Mouse (Mus musculus) CH12.LX (cell line): Measurements from ENCODE around the gene Gpatch2. TPM values are rescaled to one million over a fixed set of nuclear protein-coding genes. Genes with fewer than 3 reads are reported as not detected.

Experiments
- DNase-seq: peaks from one replicate; pipeline ENCODE4 v3.0.0-alpha.2; 2013; ENCODE audit errors: extremely low read depth
- H3K27ac ChIP-seq: 2 replicates; pipeline ENCODE4 v1.5.1; 2012; ENCODE audit warnings: low read depth, mild to moderate bottlenecking, control low read depth, moderate library complexity; ENCODE audit not compliant: insufficient read depth
- H3K27me3 ChIP-seq: replicated peaks from 2 replicates; pipeline ENCODE3; 2012; ENCODE audit warnings: inconsistent platforms
- H3K36me3 ChIP-seq, 2 experiments: replicated peaks in 1 of 2; 2 replicates each; pipeline versions ENCODE3 to v1.6.1; 2012; ENCODE audit warnings: inconsistent platforms in 1 of 2, low read length in 1 of 2, mild to moderate bottlenecking in 1 of 2, mixed read lengths in 1 of 2, moderate library complexity in 1 of 2; ENCODE audit not compliant: control insufficient read depth in 1 of 2, insufficient read depth in 1 of 2
- H3K4me1 ChIP-seq, 2 experiments: 2 replicates each; pipeline ENCODE4 v1.6.1; 2012; ENCODE audit warnings: inconsistent platforms in 1 of 2, moderate library complexity in 1 of 2; ENCODE audit not compliant: insufficient read depth in 2 of 2, control insufficient read depth in 1 of 2
- H3K4me2 ChIP-seq: 2 replicates; pipeline ENCODE4 v1.6.1; 2012; ENCODE audit warnings: low read depth, mild to moderate bottlenecking, control low read depth; ENCODE audit not compliant: poor library complexity, insufficient read depth, severe bottlenecking
- H3K4me3 ChIP-seq, 3 experiments: fragments of 150-350 bp in 1 of 3; sonication (generic) in 1 of 3; replicated peaks in 1 of 3; 2 replicates each; pipeline versions ENCODE3 to v1.5.1; 2011 to 2012; ENCODE audit warnings: low read depth in 2 of 3, low read length in 2 of 3, mild to moderate bottlenecking in 2 of 3, moderate library complexity in 2 of 3, control low read depth in 1 of 3, improper control_type of control experiment in 1 of 3, inconsistent platforms in 1 of 3, mixed read lengths in 1 of 3; ENCODE audit not compliant: poor library complexity in 1 of 3
- H3K79me2 ChIP-seq: replicated peaks from 2 replicates; pipeline ENCODE4 v1.6.1; 2012; ENCODE audit warnings: mild to moderate bottlenecking, moderate library complexity; ENCODE audit not compliant: control insufficient read depth, poor library complexity, insufficient read depth, severe bottlenecking; ENCODE audit errors: extremely low read depth
- H3K9ac ChIP-seq: 2 replicates; pipeline ENCODE4 v1.6.1; 2012; ENCODE audit warnings: low read depth, mild to moderate bottlenecking, control low read depth, moderate library complexity; ENCODE audit not compliant: insufficient read depth
- H3K9me3 ChIP-seq: replicated peaks from 2 replicates; pipeline ENCODE3; 2012; ENCODE audit warnings: low read length, inconsistent platforms, mixed read lengths
- CHD1 ChIP-seq: IDR thresholded peaks from 2 replicates; pipeline ENCODE4 v1.6.1; 2012; ENCODE audit warnings: low read depth, low read length, improper control_type of control experiment, inconsistent platforms
- CHD2 ChIP-seq: IDR thresholded peaks from 2 replicates; pipeline ENCODE4 v1.6.1; 2011; ENCODE audit warnings: low read length, improper control_type of control experiment
- E2F4 ChIP-seq: IDR thresholded peaks from 2 replicates; pipeline ENCODE4 v1.6.1; 2011; ENCODE audit warnings: low read depth, low read length, improper control_type of control experiment; ENCODE audit not compliant: insufficient replicate concordance
- IRF4 ChIP-seq: IDR thresholded peaks from 2 replicates; pipeline ENCODE4 v1.6.1; 2014; ENCODE audit warnings: low read depth, mild to moderate bottlenecking, inconsistent platforms, low read length, improper control_type of control experiment
- JUN ChIP-seq: IDR thresholded peaks from 2 replicates; pipeline ENCODE4 v1.6.1; 2011; ENCODE audit warnings: low read depth, mild to moderate bottlenecking, low read length, improper control_type of control experiment, moderate library complexity; ENCODE audit not compliant: insufficient read depth
- JUND ChIP-seq: conservative IDR thresholded peaks from 2 replicates; pipeline ENCODE4 v1.6.1; 2011; ENCODE audit warnings: low read depth, low read length, improper control_type of control experiment
- KAT2A ChIP-seq: IDR thresholded peaks from 2 replicates; pipeline ENCODE4 v1.6.1; 2012; ENCODE audit warnings: low read length, improper control_type of control experiment, inconsistent platforms; ENCODE audit not compliant: insufficient replicate concordance
- MAFK ChIP-seq: IDR thresholded peaks from 2 replicates; pipeline ENCODE4 v1.6.1; 2011; ENCODE audit warnings: low read length, improper control_type of control experiment; ENCODE audit not compliant: insufficient replicate concordance
- MAX ChIP-seq: IDR thresholded peaks from 2 replicates; pipeline ENCODE4 v1.6.1; 2011; ENCODE audit warnings: low read length, improper control_type of control experiment
- MEF2A ChIP-seq: IDR thresholded peaks from 2 replicates; pipeline ENCODE4 v1.6.1; 2014; ENCODE audit warnings: low read depth, mild to moderate bottlenecking, inconsistent platforms, low read length, improper control_type of control experiment, borderline replicate concordance
- MXI1 ChIP-seq: IDR thresholded peaks from 2 replicates; pipeline ENCODE4 v1.6.1; 2011; ENCODE audit warnings: mild to moderate bottlenecking, low read depth, low read length, improper control_type of control experiment
- MYC ChIP-seq: IDR thresholded peaks from 2 replicates; pipeline ENCODE4 v1.6.1; 2011; ENCODE audit warnings: low read depth, mild to moderate bottlenecking, improper control_type of control experiment, low read length
- PAX5 ChIP-seq: IDR thresholded peaks from 2 replicates; pipeline ENCODE4 v1.6.1; 2012; ENCODE audit warnings: low read length, inconsistent platforms, mixed read lengths
- POLR2A ChIP-seq: IDR thresholded peaks from 2 replicates; pipeline ENCODE4 v1.6.1; 2011; ENCODE audit warnings: low read depth, mild to moderate bottlenecking, improper control_type of control experiment, low read length
- RAD21 ChIP-seq: IDR thresholded peaks from 2 replicates; pipeline ENCODE4 v1.6.1; 2011; ENCODE audit warnings: low read depth, mild to moderate bottlenecking, low read length, improper control_type of control experiment, moderate library complexity
- SIN3A ChIP-seq: IDR thresholded peaks from 2 replicates; pipeline ENCODE4 v1.6.1; 2012; ENCODE audit warnings: low read length, improper control_type of control experiment, inconsistent platforms
- USF2 ChIP-seq: conservative IDR thresholded peaks from 2 replicates; pipeline ENCODE4 v1.6.1; 2011; ENCODE audit warnings: low read depth, low read length, improper control_type of control experiment
- ZNF384 ChIP-seq: IDR thresholded peaks from 2 replicates; pipeline ENCODE4 v1.6.1; 2012; ENCODE audit warnings: low read depth, low read length, improper control_type of control experiment, inconsistent platforms
- dilution Hi-C: fragments of 300-500 bp; cut with MboI; formaldehyde crosslinking; loops from 2 replicates; pipeline ENCODE4 v1.14.3; 2020; ENCODE audit warnings: low sequenced_read_pairs; ENCODE audit not compliant: extremely low pct_unique_long_range_greater_than_20kb, extremely low pct_ligation_motif_present
- in situ Hi-C: fragments of 300-500 bp; cut with MboI; formaldehyde crosslinking; loops from 3 replicates; pipeline ENCODE4 v1.14.3; 2019; ENCODE audit warnings: low sequenced_read_pairs, low pct_ligation_motif_present, low pct_unique_long_range_greater_than_20kb, mixed read lengths
- polyA plus RNA-seq: library from polyadenylated mRNA; unstranded; fragments of >175 nt; gene quantifications from 2 replicates; pipeline ENCODE4 v1.2.1, GENCODE M21; 2012; ENCODE audit warnings: low read depth; ENCODE audit not compliant: insufficient read length
- total RNA-seq, 2 experiments: library from RNA; depleted of rRNA; stranded (reverse); fragments of 300-350 nt in 1 of 2; fragments of >200 nt in 1 of 2; gene quantifications; 2 replicates each; pipeline ENCODE4 v1.2.3; 2012 to 2014

Gene Gpatch2
- total and polyA plus RNA-seq, 3 experiments = 14.1 to 17.0 (median 15.4) TPM

- in situ Hi-C loops (no loop called here), dilution Hi-C loops (no loop called here)
- Histone ChIP-seq H3K9ac (no peak overlapping the region), H3K79me2 (no peaks in the 10 kb centered on the region), H3K4me1 (peaks cover 2 to 3% of the 10 kb centered on the region in 2 experiments; a peak in 1 of 4 replicates), H3K36me3 (peaks cover 10 to 50% of the 10 kb centered on the region in 2 experiments), H3K9me3 (no peaks in the 10 kb centered on the region), H3K27me3 (no peaks in the 10 kb centered on the region), H3K4me3 (no peak overlapping the region), H3K4me2 (no peak overlapping the region), H3K27ac (no peak overlapping the region)
- TF ChIP-seq IRF4 = no peak
- no peak for TF ChIP-seq MAX
- no peak for TF ChIP-seq RAD21
- no peak for TF ChIP-seq JUND
- no peak for TF ChIP-seq USF2
- no peak for TF ChIP-seq E2F4
- no peak for TF ChIP-seq SIN3A
- no peak for TF ChIP-seq JUN
- DNase-seq = no peak
Observed at GRCm38 (mm10) chr1:187308523-187308922, 93.2 kb downstream of the Gpatch2 start.

- Histone ChIP-seq H3K27ac (no peak overlapping the region), H3K4me1 (peaks cover 2 to 4% of the 10 kb centered on the region in 2 experiments; a peak in 2 of 4 replicates), H3K9me3 (no peaks in the 10 kb centered on the region), H3K79me2 (no peaks in the 10 kb centered on the region), H3K36me3 (peaks cover 9 to 42% of the 10 kb centered on the region in 2 experiments), H3K27me3 (no peaks in the 10 kb centered on the region), H3K4me3 (no peak overlapping the region), H3K9ac (no peak overlapping the region), H3K4me2 (no peak overlapping the region)
- TF ChIP-seq CHD1 (no peak), SIN3A (no peak), POLR2A (no peak), MEF2A (no peak), CHD2 (no peak), USF2 (no peak), MAFK (0 out of 2 replicates have a peak, but pooled peaks have one; percentile 8)
- in situ Hi-C loops (no loop called here), dilution Hi-C loops (no loop called here)
- no peak for DNase-seq
Observed at GRCm38 (mm10) chr1:187311122-187311521, 95.8 kb downstream of the Gpatch2 start.

- H3K27ac ChIP-seq = no peak overlapping the region
- H3K4me2 ChIP-seq = no peak overlapping the region
- no peak for DNase-seq
- TF ChIP-seq MYC = no peak
- no peak for TF ChIP-seq MXI1
- no peak for TF ChIP-seq KAT2A
- TF ChIP-seq JUND = no peak
- TF ChIP-seq PAX5 = no peak
- TF ChIP-seq CHD1 = no peak
- TF ChIP-seq ZNF384 = no peak
- TF ChIP-seq, all 38 proteins: peak for 0
- Histone ChIP-seq H3K27me3 (no peaks in the 10 kb centered on the region), H3K4me3 (no peak overlapping the region), H3K79me2 (no peaks in the 10 kb centered on the region), H3K9me3 (no peaks in the 10 kb centered on the region), H3K9ac (no peak overlapping the region), H3K4me1 (peaks cover 0 to 4% of the 10 kb centered on the region in 2 experiments; a peak in 1 of 4 replicates), H3K36me3 (peaks cover 0 to 34% of the 10 kb centered on the region in 2 experiments)
- dilution Hi-C loops = no loop called here
- in situ Hi-C loops = no loop called here
Observed at GRCm38 (mm10) chr1:187313323-187313722, 98.0 kb downstream of the Gpatch2 start.
